Mouse (Mus musculus) limb, embryonic 15.5 days (tissue): ENCODE data around the gene Fgfr3. TPM values are rescaled to one million over a fixed set of nuclear protein-coding genes. Genes with fewer than 3 reads are reported as not detected.
A peak's percentile ranks its signal among the peaks of the same experiment; 100 is the strongest.

ENCODE experiments used
- ATAC-seq: fragments of 200-750 bp; cut with Nextera tagmentation; 2 replicates; pipeline ENCODE4 v1.8.0; 2017; ENCODE audit warnings: low read depth, moderate TSS enrichment; ENCODE audit not compliant: insufficient number of reproducible peaks, low FRiP score, low TSS enrichment
- H3K27ac ChIP-seq: fragments of 300-500 bp; sonication (generic); 2 replicates; pipeline ENCODE4 v1.5.1; 2015; ENCODE audit warnings: moderate library complexity, mild to moderate bottlenecking, inconsistent platforms
- H3K27me3 ChIP-seq: fragments of 300-500 bp; sonication (generic); 2 replicates; pipeline ENCODE4 v1.6.1; 2015; ENCODE audit warnings: inconsistent platforms
- H3K36me3 ChIP-seq: fragments of 300-500 bp; sonication (generic); 2 replicates; pipeline ENCODE4 v1.6.1; 2015; ENCODE audit warnings: inconsistent platforms
- H3K4me1 ChIP-seq: fragments of 300-500 bp; sonication (generic); 2 replicates; pipeline ENCODE4 v1.6.1; 2015; ENCODE audit warnings: inconsistent platforms
- H3K4me2 ChIP-seq: fragments of 300-500 bp; sonication (generic); 2 replicates; pipeline ENCODE4 v1.6.1; 2015; ENCODE audit warnings: mild to moderate bottlenecking, inconsistent platforms
- H3K4me3 ChIP-seq: fragments of 300-500 bp; sonication (generic); 2 replicates; pipeline ENCODE4 v1.5.1; 2015; ENCODE audit warnings: mild to moderate bottlenecking, inconsistent platforms
- H3K9ac ChIP-seq: fragments of 300-500 bp; sonication (generic); 2 replicates; pipeline ENCODE4 v1.6.1; 2015; ENCODE audit warnings: inconsistent platforms
- H3K9me3 ChIP-seq: fragments of 300-500 bp; sonication (generic); 2 replicates; pipeline ENCODE4 v1.6.1; 2016; ENCODE audit warnings: inconsistent platforms
- WGBS: fragments of 180-500 bp; shearing (Covaris S2); methylation state at CpG from one replicate; pipeline ENCODE4 v1.1.7; 2015; 5-methylcytosine and 5-hydroxymethylcytosine counted together
- polyA plus RNA-seq: library from polyadenylated mRNA; unstranded; fragments of >200 nt; fragmentation: Nextera tagmentation; extraction: Ambion mirVana; gene quantifications from 2 replicates; pipeline ENCODE4 v1.2.1, GENCODE M21; 2015

Fgfr3 gene
- polyA plus RNA-seq, 1 experiment from 2014 or later = 37.1 TPM

GRCm38 (mm10) chr5:33701832-33702231 is 19.6 kb upstream of the Fgfr3 start:
- Histone ChIP-seq H3K4me3 (no peak overlapping the region), H3K9me3 (no peaks in the 10 kb centered on the region), H3K4me1 (peaks cover 67% of the 10 kb centered on the region), H3K27me3 (no peaks in the 10 kb centered on the region), H3K4me2 (no peak overlapping the region), H3K9ac (no peak overlapping the region), H3K27ac (peak overlapping the region; percentile 43; the same call in 1 of the 2 replicates), H3K36me3 (no peaks in the 10 kb centered on the region)
- 71% methylated on average over 11 of the region's 11 CpGs for WGBS
- no peak for ATAC-seq

- Histone ChIP-seq H3K4me3 (no peak overlapping the region), H3K27ac (no peak overlapping the region), H3K9ac (no peak overlapping the region), H3K9me3 (no peaks in the 10 kb centered on the region), H3K4me2 (no peak overlapping the region), H3K4me1 (peaks cover 55% of the 10 kb centered on the region), H3K36me3 (no peaks in the 10 kb centered on the region), H3K27me3 (no peaks in the 10 kb centered on the region)
- WGBS = 66% methylated on average over 8 of the region's 8 CpGs
- ATAC-seq = no peak
Observed at GRCm38 (mm10) chr5:33703999-33704398, 17.5 kb upstream of the Fgfr3 start.

GRCm38 (mm10) chr5:33704945-33705611 is 16.4 kb upstream of the Fgfr3 start:
- peaks cover 45% of the 10 kb centered on the region for H3K4me1 ChIP-seq
- H3K36me3 ChIP-seq = no peaks in the 10 kb centered on the region
- H3K4me3 ChIP-seq = no peak overlapping the region
- H3K4me2 ChIP-seq = no peak overlapping the region
- no peaks in the 10 kb centered on the region for H3K27me3 ChIP-seq
- H3K9me3 ChIP-seq = no peaks in the 10 kb centered on the region
- no peak overlapping the region for H3K9ac ChIP-seq
- no peak overlapping the region for H3K27ac ChIP-seq
- WGBS = 9% methylated on average over 11 of the region's 11 CpGs
- no peak for ATAC-seq

- H3K27me3 ChIP-seq = no peaks in the 10 kb centered on the region
- no peak overlapping the region for H3K4me3 ChIP-seq
- no peak overlapping the region for H3K9ac ChIP-seq
- WGBS = 52% methylated on average over 9 of the region's 9 CpGs
- no peak for ATAC-seq
- H3K27ac ChIP-seq = no peak overlapping the region
- H3K9me3 ChIP-seq = no peaks in the 10 kb centered on the region
- H3K4me1 ChIP-seq = peaks cover 38% of the 10 kb centered on the region
- no peak overlapping the region for H3K4me2 ChIP-seq
- H3K36me3 ChIP-seq = no peaks in the 10 kb centered on the region
Observed at GRCm38 (mm10) chr5:33705612-33706349, 15.7 kb upstream of the Fgfr3 start.

GRCm38 (mm10) chr5:33706350-33706629 is 15.2 kb upstream of the Fgfr3 start:
- Histone ChIP-seq H3K4me2 (no peak overlapping the region), H3K27ac (no peak overlapping the region), H3K9ac (no peak overlapping the region), H3K4me1 (peaks cover 36% of the 10 kb centered on the region), H3K9me3 (no peaks in the 10 kb centered on the region), H3K27me3 (no peaks in the 10 kb centered on the region), H3K4me3 (no peak overlapping the region), H3K36me3 (no peaks in the 10 kb centered on the region)
- no peak for ATAC-seq
- WGBS = 88% methylated on average over 1 of the region's 1 CpGs

GRCm38 (mm10) chr5:33707163-33707562 is 14.3 kb upstream of the Fgfr3 start:
- Histone ChIP-seq H3K9ac (no peak overlapping the region), H3K4me1 (peaks cover 28% of the 10 kb centered on the region), H3K4me2 (no peak overlapping the region), H3K27ac (no peak overlapping the region), H3K4me3 (no peak overlapping the region), H3K36me3 (no peaks in the 10 kb centered on the region), H3K9me3 (no peaks in the 10 kb centered on the region), H3K27me3 (no peaks in the 10 kb centered on the region)
- no peak for ATAC-seq
- WGBS = 41% methylated on average over 4 of the region's 4 CpGs

- H3K27ac ChIP-seq = no peak overlapping the region
- no peaks in the 10 kb centered on the region for H3K9me3 ChIP-seq
- no peak for ATAC-seq
- H3K36me3 ChIP-seq = no peaks in the 10 kb centered on the region
- 60% methylated on average over 2 of the region's 2 CpGs for WGBS
- H3K4me2 ChIP-seq = no peak overlapping the region
- no peaks in the 10 kb centered on the region for H3K27me3 ChIP-seq
- H3K4me3 ChIP-seq = no peak overlapping the region
- H3K9ac ChIP-seq = no peak overlapping the region
- H3K4me1 ChIP-seq = peaks cover 24% of the 10 kb centered on the region
Observed at GRCm38 (mm10) chr5:33709037-33709436, 12.4 kb upstream of the Fgfr3 start.

- Histone ChIP-seq H3K27ac (no peak overlapping the region), H3K4me1 (peaks cover 20% of the 10 kb centered on the region), H3K9ac (no peak overlapping the region), H3K36me3 (no peaks in the 10 kb centered on the region), H3K27me3 (no peaks in the 10 kb centered on the region), H3K9me3 (no peaks in the 10 kb centered on the region), H3K4me3 (no peak overlapping the region), H3K4me2 (no peak overlapping the region)
- WGBS = 64% methylated on average over 2 of the region's 2 CpGs
- ATAC-seq = no peak
Observed at GRCm38 (mm10) chr5:33712550-33712949, 8.9 kb upstream of the Fgfr3 start.

GRCm38 (mm10) chr5:33715182-33715581 is 6.3 kb upstream of the Fgfr3 start:
- no peak for ATAC-seq
- Histone ChIP-seq H3K9ac (no peak overlapping the region), H3K4me3 (no peak overlapping the region), H3K4me2 (no peak overlapping the region), H3K9me3 (no peaks in the 10 kb centered on the region), H3K27me3 (no peaks in the 10 kb centered on the region), H3K36me3 (no peaks in the 10 kb centered on the region), H3K4me1 (peaks cover 19% of the 10 kb centered on the region), H3K27ac (no peak overlapping the region)
- WGBS = 54% methylated on average over 2 of the region's 2 CpGs

- Histone ChIP-seq H3K27ac (peak overlapping the region; percentile 14), H3K36me3 (no peaks in the 10 kb centered on the region), H3K9ac (no peak overlapping the region), H3K4me2 (no peak overlapping the region), H3K27me3 (0 out of 2 replicates have a peak, but pooled peaks cover 4% of the 10 kb centered on the region), H3K9me3 (no peaks in the 10 kb centered on the region), H3K4me3 (no peak overlapping the region), H3K4me1 (peaks cover 27% of the 10 kb centered on the region)
- 62% methylated on average over 6 of the region's 6 CpGs for WGBS
- ATAC-seq = peak; percentile 49; the same call in 1 of the 2 replicates
Observed at GRCm38 (mm10) chr5:33716467-33716866, 5.0 kb upstream of the Fgfr3 start.

GRCm38 (mm10) chr5:33718460-33718859 is 3.0 kb upstream of the Fgfr3 start:
- Histone ChIP-seq H3K27me3 (peaks cover 13% of the 10 kb centered on the region), H3K9me3 (no peaks in the 10 kb centered on the region), H3K4me3 (no peak overlapping the region), H3K27ac (peak overlapping the region; percentile 43), H3K9ac (no peak overlapping the region), H3K4me2 (no peak overlapping the region), H3K4me1 (peaks cover 45% of the 10 kb centered on the region), H3K36me3 (no peaks in the 10 kb centered on the region)
- WGBS = 78% methylated on average over 5 of the region's 5 CpGs
- no peak for ATAC-seq

- H3K27me3 ChIP-seq = peaks cover 31% of the 10 kb centered on the region
- H3K4me3 ChIP-seq = peak overlapping the region; percentile 73
- H3K9me3 ChIP-seq = no peaks in the 10 kb centered on the region
- no peak for ATAC-seq
- H3K9ac ChIP-seq = 0 out of 2 replicates have a peak overlapping the region, but pooled peaks have one; percentile 71
- no peaks in the 10 kb centered on the region for H3K36me3 ChIP-seq
- 16% methylated on average over 8 of the region's 8 CpGs for WGBS
- peak overlapping the region; percentile 97 for H3K4me2 ChIP-seq
- H3K4me1 ChIP-seq = peaks cover 51% of the 10 kb centered on the region
- peak overlapping the region; percentile 86; the same call in 1 of the 2 replicates for H3K27ac ChIP-seq
Observed at GRCm38 (mm10) chr5:33720852-33721490, 503 bp upstream of the Fgfr3 start.
